Mouse (Mus musculus) small intestine, adult 2 months (tissue): Measurements from ENCODE around the gene Jade2.

Experiments
- CTCF ChIP-seq: fragments of 200-500 bp; IDR thresholded peaks from 2 replicates; pipeline ENCODE4 v1.5.1; 2012; ENCODE audit warnings: low read depth, mild to moderate bottlenecking, control low read depth, inconsistent platforms, low read length, moderate library complexity, mixed read lengths; ENCODE audit not compliant: insufficient replicate concordance, insufficient read length; ENCODE audit errors: extremely low read depth
- POLR2A ChIP-seq: fragments of 200-500 bp; IDR thresholded peaks from 2 replicates; pipeline ENCODE4 v1.6.1; 2012; ENCODE audit warnings: low read depth, mild to moderate bottlenecking, control low read depth, inconsistent platforms, low read length, moderate library complexity

GRCm38 (mm10) chr11:51856616-51857080 lies 805 bp downstream of the Jade2 start:
- TF ChIP-seq CTCF (no peak), POLR2A (no peak; the same call in 1 of the 2 replicates)
